Mouse (Mus musculus): ENCODE data around the gene Gm4201. TPM values are rescaled to one million over a fixed set of nuclear protein-coding genes. Genes with fewer than 3 reads are reported as not detected.
"Not testable (repeated sequence)": the region's sequence is repeated elsewhere in the genome, so short reads cannot be mapped to it uniquely, and the experiment has no call there.

The Gm4201 gene
- polyA plus RNA-seq (2015; fragmentation: Nextera tagmentation; extraction: Ambion mirVana): not detected in 2 replicates

DNA sequence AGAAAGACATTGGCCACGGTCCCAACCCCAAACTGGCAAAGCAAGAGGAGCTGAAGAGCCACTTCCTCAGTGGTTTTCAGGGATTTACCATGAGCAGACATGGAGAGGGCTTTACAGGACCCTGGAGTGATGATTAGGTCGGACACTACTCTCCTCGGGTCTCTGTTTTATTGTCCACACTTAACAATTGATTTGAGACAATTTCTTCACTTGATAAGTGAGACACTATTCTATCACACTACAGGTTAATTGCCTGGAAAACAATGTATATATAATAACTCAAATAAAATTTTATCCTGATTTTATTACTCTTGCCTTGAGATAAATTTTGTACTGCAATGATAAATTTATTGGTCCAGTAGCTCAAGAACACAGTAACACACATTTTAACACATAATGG lies at the start of gene Gm4201:
TSS of gene Gm4201 (minus strand) at position 101 of the 400 bp plus-strand sequence.
- not testable (repeated sequence) for H3K36me3 ChIP-seq; H3K4me1 ChIP-seq; H3K4me3 ChIP-seq (replicated peaks); H3K27ac ChIP-seq; H3K4me2 ChIP-seq; ATAC-seq (replicated peaks; ENCODE audit: low FRiP score); H3K9me3 ChIP-seq (replicated peaks); H3K9ac ChIP-seq; H3K27me3 ChIP-seq
- WGBS: no CpG with 5 or more reads among the region's 3 CpGs

GRCm38 (mm10) chr7:22588027-22588426 lies 22.9 kb upstream of the Gm4201 start, which contains the start of gene Gm4565:
Gm4565 (minus strand) TSS chr7:22588127.
- 85% methylated on average over 2 of the region's 4 CpGs for WGBS
- not testable (repeated sequence) for H3K27me3 ChIP-seq; H3K4me1 ChIP-seq; H3K9me3 ChIP-seq (replicated peaks); H3K4me3 ChIP-seq (replicated peaks); ATAC-seq (replicated peaks; ENCODE audit: low FRiP score); H3K9ac ChIP-seq; H3K36me3 ChIP-seq; H3K27ac ChIP-seq; H3K4me2 ChIP-seq

DNA sequence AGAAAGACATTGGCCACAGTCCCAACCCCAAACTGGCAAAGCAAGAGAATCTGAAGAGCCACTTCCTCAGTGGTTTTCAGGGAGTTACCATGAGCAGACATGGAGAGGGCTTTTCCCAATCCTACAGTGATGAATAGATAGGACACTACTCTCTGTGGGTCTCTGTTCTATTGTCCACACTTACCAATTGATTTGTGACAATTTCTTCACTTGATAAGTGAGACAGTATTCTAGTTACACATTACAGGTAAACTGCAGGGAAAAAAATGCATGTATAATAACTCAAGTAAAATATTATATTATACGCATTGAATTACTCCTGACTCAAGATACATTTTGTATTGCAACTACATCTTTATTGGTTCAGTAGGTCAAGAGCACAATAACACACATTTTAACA lies 30.4 kb downstream of the Gm4201 start, which contains the start of gene Gm8677:
TSS of gene Gm8677 (minus strand) at position 101 of the 400 bp plus-strand sequence.
- not testable (repeated sequence) for H3K4me1 ChIP-seq; H3K9ac ChIP-seq; H3K4me3 ChIP-seq (replicated peaks); H3K27me3 ChIP-seq; H3K36me3 ChIP-seq; H3K27ac ChIP-seq; H3K9me3 ChIP-seq (replicated peaks); H3K4me2 ChIP-seq; ATAC-seq (replicated peaks; ENCODE audit: low FRiP score)
- WGBS: no CpG with 5 or more reads among the region's 1 CpGs

DNA sequence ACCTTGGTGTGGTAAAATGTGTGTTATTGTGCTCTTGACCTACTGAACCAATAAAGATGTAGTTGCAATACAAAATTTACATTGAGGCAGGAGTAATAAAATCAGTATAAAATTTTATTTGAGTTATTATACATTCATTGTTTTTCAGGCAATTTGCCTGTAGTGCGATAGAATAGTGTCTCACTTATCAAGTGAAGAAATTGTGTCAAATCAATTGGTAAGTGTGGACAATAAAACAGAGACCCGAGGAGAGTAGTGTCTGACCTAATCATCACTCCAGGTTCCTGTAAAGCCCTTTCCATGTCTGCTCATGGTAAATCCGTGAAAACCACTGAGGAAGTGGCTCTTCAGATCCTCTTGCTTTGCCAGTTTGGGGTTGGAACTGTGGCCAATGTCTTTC lies 42.5 kb downstream of the Gm4201 start, which contains the start of gene Vmn1r152:
TSS of gene Vmn1r152 (plus strand) at position 301 of the 400 bp plus-strand sequence.
- not testable (repeated sequence) for H3K36me3 ChIP-seq; H3K4me2 ChIP-seq; H3K9ac ChIP-seq; H3K4me1 ChIP-seq; H3K9me3 ChIP-seq (replicated peaks); H3K27me3 ChIP-seq; H3K4me3 ChIP-seq (replicated peaks); H3K27ac ChIP-seq; ATAC-seq (replicated peaks; ENCODE audit: low FRiP score)
- WGBS: no CpG with 5 or more reads among the region's 3 CpGs

Other genes starting within 250 kb of the Gm4201 start
- not detected in 2 replicates for gene Gm4187, start 235.6 kb downstream of the Gm4201 start, polyA plus RNA-seq (2015; fragmentation: Nextera tagmentation; extraction: Ambion mirVana)
- gene Gm8660, start 194.3 kb downstream of the Gm4201 start, polyA plus RNA-seq (2015; fragmentation: Nextera tagmentation; extraction: Ambion mirVana): not detected in 2 replicates
- not detected in 2 replicates for gene Vmn1r148, start 151.8 kb downstream of the Gm4201 start, polyA plus RNA-seq (2015; fragmentation: Nextera tagmentation; extraction: Ambion mirVana)
- gene Vmn1r149, start 127.1 kb downstream of the Gm4201 start, polyA plus RNA-seq (2015; fragmentation: Nextera tagmentation; extraction: Ambion mirVana): not detected in 2 replicates
- gene Gm10665, start 101.3 kb downstream of the Gm4201 start, polyA plus RNA-seq (2015; fragmentation: Nextera tagmentation; extraction: Ambion mirVana): not detected in 2 replicates
- not detected in 2 replicates for gene Vmn1r151, start 65.7 kb downstream of the Gm4201 start, polyA plus RNA-seq (2015; fragmentation: Nextera tagmentation; extraction: Ambion mirVana)
- not detected in 2 replicates for gene Vmn1r152, start 42.4 kb downstream of the Gm4201 start, polyA plus RNA-seq (2015; fragmentation: Nextera tagmentation; extraction: Ambion mirVana)
- gene Gm8677, start 30.5 kb downstream of the Gm4201 start, polyA plus RNA-seq (2015; fragmentation: Nextera tagmentation; extraction: Ambion mirVana): not detected in 2 replicates
- not detected in 2 replicates for gene Gm4565, start 22.8 kb upstream of the Gm4201 start, polyA plus RNA-seq (2015; fragmentation: Nextera tagmentation; extraction: Ambion mirVana)
- gene Vmn1r155, start 92.7 kb upstream of the Gm4201 start, polyA plus RNA-seq (2015; fragmentation: Nextera tagmentation; extraction: Ambion mirVana): not detected in 2 replicates
- gene Gm8693, start 127.0 kb upstream of the Gm4201 start, polyA plus RNA-seq (2015; fragmentation: Nextera tagmentation; extraction: Ambion mirVana): not detected in 2 replicates
- gene Gm4567, start 154.4 kb upstream of the Gm4201 start, polyA plus RNA-seq (2015; fragmentation: Nextera tagmentation; extraction: Ambion mirVana): not detected in 2 replicates
- not detected in 2 replicates for gene Vmn1r157, start 196.4 kb upstream of the Gm4201 start, polyA plus RNA-seq (2015; fragmentation: Nextera tagmentation; extraction: Ambion mirVana)
- gene Vmn1r158, start 225.4 kb upstream of the Gm4201 start, polyA plus RNA-seq (2015; fragmentation: Nextera tagmentation; extraction: Ambion mirVana): not detected in 2 replicates